Mouse (Mus musculus) small intestine, adult 2 months (tissue): Measurements from ENCODE around the gene Ccdc124. TPM values are rescaled to one million over a fixed set of nuclear protein-coding genes. Genes with fewer than 3 reads are reported as not detected.

Source experiments
- H3K27ac ChIP-seq: fragments of 200-500 bp; 2 replicates; pipeline ENCODE4 v1.5.1; 2012; ENCODE audit warnings: low read depth, low read length, control low read depth, inconsistent platforms; ENCODE audit not compliant: insufficient read depth
- H3K27me3 ChIP-seq: fragments of 200-500 bp; 2 replicates; pipeline ENCODE4 v1.6.1; 2012; ENCODE audit warnings: mild to moderate bottlenecking, moderate library complexity, low read length, inconsistent platforms; ENCODE audit not compliant: control insufficient read depth, insufficient read depth
- H3K36me3 ChIP-seq: fragments of 200-500 bp; 2 replicates; pipeline ENCODE4 v1.6.1; 2012; ENCODE audit warnings: mild to moderate bottlenecking, low read length, control low read depth, inconsistent platforms; ENCODE audit not compliant: control insufficient read depth, insufficient read depth
- H3K4me1 ChIP-seq: fragments of 200-500 bp; 2 replicates; pipeline ENCODE4 v1.6.1; 2012; ENCODE audit warnings: low read length, inconsistent platforms, mixed read lengths; ENCODE audit not compliant: control insufficient read depth, insufficient read depth, insufficient read length
- H3K4me3 ChIP-seq: fragments of 200-500 bp; 2 replicates; pipeline ENCODE4 v1.5.1; 2012; ENCODE audit warnings: low read depth, mild to moderate bottlenecking, control low read depth, inconsistent platforms, low read length, moderate library complexity
- CTCF ChIP-seq: fragments of 200-500 bp; IDR thresholded peaks from 2 replicates; pipeline ENCODE4 v1.5.1; 2012; ENCODE audit warnings: low read depth, mild to moderate bottlenecking, control low read depth, inconsistent platforms, low read length, moderate library complexity, mixed read lengths; ENCODE audit not compliant: insufficient replicate concordance, insufficient read length; ENCODE audit errors: extremely low read depth
- POLR2A ChIP-seq: fragments of 200-500 bp; IDR thresholded peaks from 2 replicates; pipeline ENCODE4 v1.6.1; 2012; ENCODE audit warnings: low read depth, mild to moderate bottlenecking, control low read depth, inconsistent platforms, low read length, moderate library complexity
- WGBS: fragments of 180-500 bp; shearing (Covaris S2); methylation state at CpG from one replicate; pipeline ENCODE4 v1.1.7; 2018; 5-methylcytosine and 5-hydroxymethylcytosine counted together
- polyA plus RNA-seq: library from polyadenylated mRNA; depleted of rRNA; stranded (reverse); fragments of >200 nt; gene quantifications from 2 replicates; pipeline ENCODE4 v1.2.3, GENCODE M21; 2012; rRNA removed

Ccdc124 gene
- polyA plus RNA-seq: 35.9 and 64.7 TPM in 2 replicates

DNA sequence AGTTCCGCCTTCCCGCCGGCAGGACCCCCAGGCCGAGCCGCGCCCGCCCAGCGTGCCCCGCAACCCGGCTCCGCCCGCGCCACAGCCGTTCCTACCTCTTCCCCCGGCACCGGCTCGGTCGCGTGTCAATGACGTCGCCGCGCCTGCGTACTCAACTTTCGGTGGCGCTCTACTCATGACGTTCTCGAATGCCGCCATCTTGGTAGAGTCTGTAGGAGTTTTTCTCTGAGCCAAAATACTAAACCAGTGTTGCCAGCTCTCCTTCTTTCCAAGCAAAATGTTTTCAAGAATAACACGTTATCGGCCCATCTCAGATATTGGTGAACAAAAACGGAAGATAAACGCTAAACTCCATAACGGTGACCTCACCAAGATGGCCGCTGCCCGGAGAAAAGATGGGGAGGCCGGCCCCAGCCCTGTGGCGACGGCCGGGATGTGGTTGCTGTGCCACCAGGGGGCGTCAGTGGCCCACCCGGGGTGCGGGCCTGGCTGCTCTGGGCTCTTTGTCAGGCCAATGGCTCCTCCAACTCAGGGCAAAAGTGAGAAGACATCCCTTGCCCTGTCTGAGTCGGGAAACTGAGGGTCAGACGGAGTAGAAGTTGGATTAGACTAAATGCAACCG is at the start of gene Ccdc124:
TSS of gene Ccdc124 (minus strand) at position 572 of the 622 bp plus-strand sequence.
- TF ChIP-seq CTCF (peak; percentile 98), POLR2A (peak; percentile 31; the same call in 1 of the 2 replicates)
- peak within 1 kb of the TSS; percentile 94 for H3K4me3 ChIP-seq
- no peaks in the 10 kb centered on the region for H3K27me3 ChIP-seq
- 1% methylated on average over 46 of the region's 46 CpGs for WGBS
- 0 out of 2 replicates have a peak, but pooled peaks cover 2% of the 10 kb centered on the region for H3K36me3 ChIP-seq
- H3K4me1 ChIP-seq: peaks cover 6% of the 10 kb centered on the region
- peak within 1 kb of the TSS; percentile 84 for H3K27ac ChIP-seq

DNA sequence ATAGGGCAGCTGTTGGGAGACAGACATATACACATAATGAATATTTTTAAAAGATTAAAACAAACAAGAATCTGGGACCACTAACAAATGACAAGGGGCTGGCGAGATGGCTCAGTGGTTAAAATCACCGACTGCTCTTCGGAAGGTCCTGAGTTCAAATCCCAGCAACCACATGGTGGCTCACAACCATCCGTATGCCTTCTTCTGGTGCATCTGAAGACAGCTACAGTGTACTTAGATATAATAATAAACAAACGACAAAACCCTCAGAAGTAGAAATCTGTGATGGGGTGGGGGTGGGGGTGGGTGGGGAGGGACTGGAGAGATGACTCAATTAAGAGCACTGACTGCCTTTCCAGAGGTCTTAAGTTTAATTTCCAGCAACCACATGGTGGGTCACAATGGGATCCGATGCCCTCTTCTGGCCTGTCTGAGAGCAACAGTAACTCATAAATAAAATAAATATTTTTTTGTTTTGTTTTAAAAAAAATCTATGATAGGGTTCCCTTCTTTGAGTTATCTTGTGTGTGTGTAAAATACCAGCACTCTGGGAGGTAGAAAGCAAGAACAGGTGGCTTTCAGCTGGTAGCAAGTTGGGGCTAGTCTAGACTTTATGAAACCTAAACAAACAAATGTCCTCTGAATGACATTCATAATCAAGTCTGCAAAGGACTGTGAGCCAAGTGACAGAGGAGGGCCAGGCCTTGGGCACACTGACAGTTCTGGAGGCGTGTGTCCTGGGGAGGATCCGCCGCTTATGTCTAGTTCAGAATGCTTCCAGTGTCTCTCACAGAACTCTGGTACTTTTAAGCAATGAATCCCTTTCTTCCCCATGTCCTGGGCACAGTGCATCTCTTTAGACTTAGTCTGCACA is 46.6 kb upstream of the Ccdc124 start:
- 83% methylated on average over 9 of the region's 9 CpGs for WGBS
- H3K4me1 ChIP-seq: no peaks in the 10 kb centered on the region
- TF ChIP-seq CTCF (no peak), POLR2A (no peak)

DNA sequence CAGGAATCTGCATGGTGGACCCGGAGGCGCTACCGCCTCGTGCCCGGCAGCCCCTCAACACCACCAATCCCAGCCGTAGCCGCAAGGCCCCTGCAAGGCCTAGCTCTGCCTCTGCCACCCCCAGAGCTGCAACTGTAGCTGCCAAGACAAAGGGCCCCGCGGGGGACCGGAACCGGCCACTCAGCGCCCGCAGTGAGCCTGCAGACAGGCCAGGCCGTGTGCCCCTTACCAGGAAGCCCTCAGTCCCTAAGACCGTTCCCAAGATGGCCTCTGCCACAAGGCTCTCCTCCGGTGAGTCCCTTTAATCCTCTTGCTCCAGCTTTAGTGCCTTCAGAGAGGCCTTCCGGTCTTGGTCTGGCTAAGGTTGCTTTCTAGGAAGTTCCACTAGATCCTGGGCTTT is 41.0 kb upstream of the Ccdc124 start:
- 94% methylated on average over 17 of the region's 17 CpGs for WGBS
- Histone ChIP-seq H3K27me3 (no peaks in the 10 kb centered on the region), H3K4me3 (no peak overlapping the region), H3K27ac (no peak overlapping the region), H3K36me3 (peaks cover 34% of the 10 kb centered on the region), H3K4me1 (no peaks in the 10 kb centered on the region; the same call in 1 of the 2 replicates)
- no peak for TF ChIP-seq CTCF
- no peak for TF ChIP-seq POLR2A

More for the DNA sequence above, 46.6 kb upstream of the Ccdc124 start:
- Histone ChIP-seq H3K4me3 (no peak overlapping the region), H3K27me3 (no peaks in the 10 kb centered on the region), H3K27ac (no peak overlapping the region), H3K36me3 (peaks cover 13% of the 10 kb centered on the region)

DNA sequence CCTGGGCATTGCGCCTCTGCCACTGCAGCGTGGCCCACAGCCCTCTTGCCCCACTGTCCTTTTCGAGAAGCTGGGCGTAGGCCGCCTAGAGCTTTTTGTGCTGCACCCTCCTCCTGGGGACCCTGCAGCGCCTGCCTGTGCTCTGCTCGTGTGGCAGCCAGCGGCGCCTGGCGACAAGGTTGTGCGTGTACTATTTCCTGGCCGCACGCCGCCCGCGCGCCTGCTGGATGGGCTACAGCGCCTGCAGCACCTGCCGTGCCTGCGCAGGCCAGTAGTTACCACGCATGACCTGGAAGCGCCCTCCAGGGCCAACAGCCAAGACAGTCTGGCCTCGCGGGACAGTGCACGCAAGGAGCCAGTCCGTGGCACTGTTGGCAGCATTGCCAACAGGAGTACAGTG is 39.8 kb upstream of the Ccdc124 start:
- TF ChIP-seq POLR2A: no peak
- no peak for TF ChIP-seq CTCF
- H3K4me3 ChIP-seq: no peak overlapping the region
- H3K27ac ChIP-seq: no peak overlapping the region
- WGBS: 93% methylated on average over 26 of the region's 26 CpGs
- H3K36me3 ChIP-seq: peaks cover 30% of the 10 kb centered on the region
- H3K27me3 ChIP-seq: no peaks in the 10 kb centered on the region
- H3K4me1 ChIP-seq: no peaks in the 10 kb centered on the region; the same call in 1 of the 2 replicates

DNA sequence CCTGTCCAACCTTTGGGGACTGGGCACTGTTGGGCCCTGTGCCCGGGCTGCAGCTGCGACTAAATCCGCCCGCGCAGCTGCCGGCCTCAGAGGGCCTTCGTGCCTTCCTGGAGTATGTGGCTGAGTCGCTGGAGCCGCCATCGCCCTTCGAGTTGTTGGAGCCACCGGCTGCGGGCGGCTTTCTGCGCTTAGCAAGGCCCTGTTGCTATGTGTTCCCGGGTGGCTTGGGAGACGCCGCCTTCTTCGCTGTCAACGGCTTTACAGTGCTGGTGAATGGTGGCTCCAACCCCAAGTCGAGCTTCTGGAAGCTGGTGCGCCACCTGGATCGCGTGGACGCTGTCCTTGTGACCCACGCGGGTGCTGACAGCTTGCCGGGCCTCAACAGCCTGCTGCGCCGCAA is 39.2 kb upstream of the Ccdc124 start:
- H3K27me3 ChIP-seq: no peaks in the 10 kb centered on the region
- H3K4me3 ChIP-seq: no peak overlapping the region
- H3K4me1 ChIP-seq: no peaks in the 10 kb centered on the region; the same call in 1 of the 2 replicates
- H3K27ac ChIP-seq: no peak overlapping the region
- TF ChIP-seq CTCF (no peak), POLR2A (no peak)
- WGBS: 96% methylated on average over 30 of the region's 30 CpGs
- peaks cover 30% of the 10 kb centered on the region for H3K36me3 ChIP-seq

DNA sequence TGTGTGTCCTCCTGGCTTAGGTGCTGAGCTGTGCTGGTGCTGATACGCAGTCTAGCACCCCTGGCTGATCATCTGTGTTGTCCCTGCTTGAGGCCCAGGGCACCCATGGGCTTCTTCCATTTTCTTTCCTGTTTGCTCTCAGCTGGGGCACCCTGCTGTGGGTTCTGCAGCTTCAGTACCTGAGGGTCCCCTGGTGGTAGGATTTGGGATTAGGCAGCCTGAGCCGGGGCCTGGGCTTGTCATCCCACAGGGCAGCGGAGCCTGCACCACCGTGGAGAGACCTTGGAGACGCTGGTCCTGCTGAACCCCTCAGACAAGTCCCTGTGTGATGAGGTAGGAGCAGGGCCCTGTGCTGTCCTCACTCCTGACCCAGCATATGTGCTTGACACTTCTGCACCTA is 37.9 kb upstream of the Ccdc124 start:
- H3K4me1 ChIP-seq: no peaks in the 10 kb centered on the region; the same call in 1 of the 2 replicates
- TF ChIP-seq POLR2A: no peak
- no peak for TF ChIP-seq CTCF

DNA sequence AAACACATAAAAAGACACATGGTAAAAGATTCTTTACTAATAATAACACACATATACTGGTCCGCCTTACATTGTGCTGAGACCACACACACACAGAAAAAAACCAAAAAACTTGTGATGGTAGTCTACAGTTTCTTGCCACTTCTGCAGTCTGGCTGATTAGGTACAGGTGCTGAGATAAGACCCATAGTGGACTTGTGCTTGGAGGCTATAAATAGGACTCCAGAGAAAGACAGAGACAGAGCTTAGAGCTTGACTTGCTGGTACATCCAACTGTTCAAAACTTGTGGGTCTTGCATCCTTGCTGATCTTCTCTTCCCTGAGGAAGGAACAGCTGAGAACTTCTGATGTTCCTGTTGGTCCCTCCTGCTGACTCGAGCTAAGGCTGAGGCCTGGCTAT is 33.8 kb upstream of the Ccdc124 start:
- H3K27me3 ChIP-seq: no peaks in the 10 kb centered on the region
- TF ChIP-seq CTCF (no peak), POLR2A (no peak)
- 89% methylated on average over 2 of the region's 2 CpGs for WGBS
- H3K27ac ChIP-seq: no peak overlapping the region
- H3K4me3 ChIP-seq: no peak overlapping the region
- H3K36me3 ChIP-seq: peaks cover under 1% of the 10 kb centered on the region; the same call in 1 of the 2 replicates
- H3K4me1 ChIP-seq: peaks cover 3% of the 10 kb centered on the region

More for the DNA sequence above, 37.9 kb upstream of the Ccdc124 start:
- Histone ChIP-seq H3K4me3 (no peak overlapping the region), H3K27me3 (no peaks in the 10 kb centered on the region), H3K36me3 (peaks cover 25% of the 10 kb centered on the region), H3K27ac (no peak overlapping the region)
- WGBS: 75% methylated on average over 5 of the region's 5 CpGs
